Mouse (Mus musculus): ENCODE measurements at regions not wholly inside any gene's neighbourhood (a gene's known extent, or its start where the extent isn't known, plus 50 kb on each side); places are given as distances from the start of the nearest gene placed in this dataset.

GRCm38 (mm10) chr9:32931266-32932005 is 295.4 kb downstream of the Ets1 start:
- no peaks in the 10 kb centered on the region for H3K9me3 ChIP-seq (replicated peaks; ENCODE audit: control insufficient read depth, low read length)
- no peak overlapping the region for H3K27ac ChIP-seq (replicated peaks; ENCODE audit: low read depth, low read length)
- no peak overlapping the region for H3K4me3 ChIP-seq (ENCODE audit: low read depth, low read length)
- peak; percentile 53 for DNase-seq (ENCODE audit: low spot score)
- no peaks in the 10 kb centered on the region for H3K36me3 ChIP-seq (replicated peaks; ENCODE audit: control insufficient read depth, insufficient read depth, low read depth, low read length)
- no peaks in the 10 kb centered on the region for H3K4me1 ChIP-seq (ENCODE audit: control insufficient read depth, insufficient read depth, low read length)
- H3K4me2 ChIP-seq (ENCODE audit: low read depth, low read length), result no peak overlapping the region; the same call in 1 of the 2 replicates
- 52% methylated on average over 10 of the region's 10 CpGs for WGBS
- ATAC-seq (replicated peaks; ENCODE audit: insufficient number of reproducible peaks, low FRiP score, low TSS enrichment, low read depth), result no peak
- no peak overlapping the region for H3K9ac ChIP-seq (replicated peaks; ENCODE audit: low read length)
- H3K27me3 ChIP-seq (ENCODE audit: control insufficient read depth, insufficient read depth, low read length), result no peaks in the 10 kb centered on the region

GRCm38 (mm10) chr9:32933237-32934071 is 297.4 kb downstream of the Ets1 start:
- Histone ChIP-seq H3K9ac (replicated peaks; ENCODE audit: low read length) (no peak overlapping the region), H3K36me3 (replicated peaks; ENCODE audit: control insufficient read depth, insufficient read depth, low read depth, low read length) (no peaks in the 10 kb centered on the region), H3K27ac (replicated peaks; ENCODE audit: low read depth, low read length) (no peak overlapping the region), H3K9me3 (replicated peaks; ENCODE audit: control insufficient read depth, low read length) (no peaks in the 10 kb centered on the region), H3K4me1 (ENCODE audit: control insufficient read depth, insufficient read depth, low read length) (no peaks in the 10 kb centered on the region), H3K4me2 (ENCODE audit: low read depth, low read length) (no peak overlapping the region), H3K4me3 (ENCODE audit: low read depth, low read length) (no peak overlapping the region), H3K27me3 (ENCODE audit: control insufficient read depth, insufficient read depth, low read length) (no peaks in the 10 kb centered on the region)
- 63% methylated on average over 7 of the region's 7 CpGs for WGBS
- DNase-seq (ENCODE audit: low spot score) (no peak), ATAC-seq (replicated peaks; ENCODE audit: insufficient number of reproducible peaks, low FRiP score, low TSS enrichment, low read depth) (no peak)

- H3K27me3 ChIP-seq (ENCODE audit: control insufficient read depth, insufficient read depth, low read length), result no peaks in the 10 kb centered on the region
- no peak for ATAC-seq (replicated peaks; ENCODE audit: insufficient number of reproducible peaks, low FRiP score, low TSS enrichment, low read depth)
- no peak overlapping the region for H3K9ac ChIP-seq (replicated peaks; ENCODE audit: low read length)
- no peak for DNase-seq (ENCODE audit: low spot score)
- H3K4me1 ChIP-seq (ENCODE audit: control insufficient read depth, insufficient read depth, low read length), result no peaks in the 10 kb centered on the region
- no peak overlapping the region for H3K4me2 ChIP-seq (ENCODE audit: low read depth, low read length)
- no peak overlapping the region for H3K4me3 ChIP-seq (ENCODE audit: low read depth, low read length)
- 70% methylated on average over 1 of the region's 1 CpGs for WGBS
- H3K27ac ChIP-seq (replicated peaks; ENCODE audit: low read depth, low read length), result no peak overlapping the region
- H3K9me3 ChIP-seq (replicated peaks; ENCODE audit: control insufficient read depth, low read length), result no peaks in the 10 kb centered on the region
- H3K36me3 ChIP-seq (replicated peaks; ENCODE audit: control insufficient read depth, insufficient read depth, low read depth, low read length), result no peaks in the 10 kb centered on the region
Measured at GRCm38 (mm10) chr9:32934436-32934835, 298.4 kb downstream of the Ets1 start.

GRCm38 (mm10) chr9:32936462-32936861 is 300.4 kb downstream of the Ets1 start:
- Histone ChIP-seq H3K27me3 (ENCODE audit: control insufficient read depth, insufficient read depth, low read length) (no peaks in the 10 kb centered on the region), H3K4me3 (ENCODE audit: low read depth, low read length) (no peak overlapping the region), H3K36me3 (replicated peaks; ENCODE audit: control insufficient read depth, insufficient read depth, low read depth, low read length) (no peaks in the 10 kb centered on the region), H3K27ac (replicated peaks; ENCODE audit: low read depth, low read length) (no peak overlapping the region), H3K9me3 (replicated peaks; ENCODE audit: control insufficient read depth, low read length) (no peaks in the 10 kb centered on the region), H3K9ac (replicated peaks; ENCODE audit: low read length) (no peak overlapping the region), H3K4me2 (ENCODE audit: low read depth, low read length) (no peak overlapping the region), H3K4me1 (ENCODE audit: control insufficient read depth, insufficient read depth, low read length) (no peaks in the 10 kb centered on the region)
- WGBS, result 18% methylated on average over 9 of the region's 9 CpGs
- ATAC-seq (replicated peaks; ENCODE audit: insufficient number of reproducible peaks, low FRiP score, low TSS enrichment, low read depth), result 0 out of 2 replicates have a peak, but pooled peaks have one; percentile 9
- peak; percentile 60 for DNase-seq (ENCODE audit: low spot score)

- no peak overlapping the region for H3K9ac ChIP-seq (replicated peaks; ENCODE audit: low read length)
- H3K27ac ChIP-seq (replicated peaks; ENCODE audit: low read depth, low read length), result no peak overlapping the region
- no peaks in the 10 kb centered on the region for H3K27me3 ChIP-seq (ENCODE audit: control insufficient read depth, insufficient read depth, low read length)
- ATAC-seq (replicated peaks; ENCODE audit: insufficient number of reproducible peaks, low FRiP score, low TSS enrichment, low read depth) (no peak), DNase-seq (ENCODE audit: low spot score) (no peak)
- H3K4me1 ChIP-seq (ENCODE audit: control insufficient read depth, insufficient read depth, low read length), result no peaks in the 10 kb centered on the region
- H3K36me3 ChIP-seq (replicated peaks; ENCODE audit: control insufficient read depth, insufficient read depth, low read depth, low read length), result no peaks in the 10 kb centered on the region
- no peak overlapping the region for H3K4me2 ChIP-seq (ENCODE audit: low read depth, low read length)
- WGBS, result 80% methylated on average over 7 of the region's 7 CpGs
- no peaks in the 10 kb centered on the region for H3K9me3 ChIP-seq (replicated peaks; ENCODE audit: control insufficient read depth, low read length)
- no peak overlapping the region for H3K4me3 ChIP-seq (ENCODE audit: low read depth, low read length)
Measured at GRCm38 (mm10) chr9:32937391-32937790, 301.4 kb downstream of the Ets1 start.

- Histone ChIP-seq H3K27me3 (ENCODE audit: control insufficient read depth, insufficient read depth, low read length) (no peaks in the 10 kb centered on the region), H3K4me1 (ENCODE audit: control insufficient read depth, insufficient read depth, low read length) (no peaks in the 10 kb centered on the region), H3K9ac (replicated peaks; ENCODE audit: low read length) (no peak overlapping the region), H3K9me3 (replicated peaks; ENCODE audit: control insufficient read depth, low read length) (no peaks in the 10 kb centered on the region), H3K27ac (replicated peaks; ENCODE audit: low read depth, low read length) (no peak overlapping the region), H3K36me3 (replicated peaks; ENCODE audit: control insufficient read depth, insufficient read depth, low read depth, low read length) (no peaks in the 10 kb centered on the region), H3K4me2 (ENCODE audit: low read depth, low read length) (no peak overlapping the region), H3K4me3 (ENCODE audit: low read depth, low read length) (no peak overlapping the region)
- WGBS, result 92% methylated on average over 6 of the region's 6 CpGs
- DNase-seq (ENCODE audit: low spot score) (no peak), ATAC-seq (replicated peaks; ENCODE audit: insufficient number of reproducible peaks, low FRiP score, low TSS enrichment, low read depth) (no peak)
Measured at GRCm38 (mm10) chr9:32938857-32939256, 302.8 kb downstream of the Ets1 start.

GRCm38 (mm10) chr9:32939626-32940025 is 303.6 kb downstream of the Ets1 start:
- Histone ChIP-seq H3K9ac (replicated peaks; ENCODE audit: low read length) (no peak overlapping the region), H3K4me2 (ENCODE audit: low read depth, low read length) (no peak overlapping the region), H3K36me3 (replicated peaks; ENCODE audit: control insufficient read depth, insufficient read depth, low read depth, low read length) (no peaks in the 10 kb centered on the region), H3K27ac (replicated peaks; ENCODE audit: low read depth, low read length) (no peak overlapping the region), H3K4me3 (ENCODE audit: low read depth, low read length) (no peak overlapping the region), H3K27me3 (ENCODE audit: control insufficient read depth, insufficient read depth, low read length) (no peaks in the 10 kb centered on the region), H3K4me1 (ENCODE audit: control insufficient read depth, insufficient read depth, low read length) (no peaks in the 10 kb centered on the region), H3K9me3 (replicated peaks; ENCODE audit: control insufficient read depth, low read length) (no peaks in the 10 kb centered on the region)
- DNase-seq (ENCODE audit: low spot score) (no peak), ATAC-seq (replicated peaks; ENCODE audit: insufficient number of reproducible peaks, low FRiP score, low TSS enrichment, low read depth) (no peak)
- WGBS, result 91% methylated on average over 3 of the region's 3 CpGs
